Mouse (Mus musculus) liver, embryonic 14.5 days (tissue): ENCODE results near the gene Rbm19.
A peak's percentile ranks its signal among the peaks of the same experiment; 100 is the strongest.

Source experiments
- CTCF ChIP-seq: IDR thresholded peaks from 2 replicates; pipeline ENCODE4 v1.5.1; 2016; ENCODE audit warnings: antibody characterized with exemption, low read depth, control low read depth
- EP300 ChIP-seq: IDR thresholded peaks from 2 replicates; pipeline ENCODE4 v1.6.1; 2016; ENCODE audit warnings: antibody characterized with exemption, low read depth

GRCm38 (mm10) chr5:120100814-120101213 is 15.5 kb upstream of the Rbm19 start:
- peak; percentile 70 for TF ChIP-seq CTCF
- no peak for TF ChIP-seq EP300
